Mouse (Mus musculus): ENCODE measurements around the gene Gpx2.

DNA sequence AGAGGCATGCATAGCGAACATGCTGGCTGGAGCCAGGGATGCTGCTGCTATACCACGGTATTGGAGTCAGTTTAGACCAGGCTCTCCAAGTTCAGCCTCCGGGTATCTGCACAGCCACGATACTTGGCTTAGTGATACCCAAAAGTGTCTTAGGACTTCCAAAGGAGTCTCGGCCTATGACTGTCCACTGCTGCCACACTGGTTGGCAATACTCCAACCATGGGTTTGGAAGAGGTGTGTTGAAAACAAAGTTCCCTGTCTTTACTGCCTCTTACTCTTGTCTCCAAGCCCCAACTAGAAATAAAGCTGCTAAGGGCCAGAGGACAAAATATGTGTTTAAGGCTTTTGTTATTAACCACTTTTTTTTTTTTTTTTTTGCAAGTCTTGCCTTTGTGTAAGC lies 15.1 kb upstream of the Gpx2 start:
- no peak for TF ChIP-seq TAL1 (IDR thresholded peaks at IDR 0.05; ENCODE audit: low read length)
- TF ChIP-seq GATA1 (IDR thresholded peaks at IDR 0.05; ENCODE audit: low read length): no peak
